Mouse (Mus musculus) heart, postnatal 0 days (tissue): ENCODE data around the gene Ppm1f.

ENCODE experiments used
- CTCF ChIP-seq: IDR thresholded peaks from 2 replicates; pipeline ENCODE4 v1.5.1; 2016; ENCODE audit warnings: antibody characterized with exemption, control low read depth, low read depth
- EP300 ChIP-seq: IDR thresholded peaks from 2 replicates; pipeline ENCODE4 v1.6.1; 2016; ENCODE audit warnings: antibody characterized with exemption, low read depth

- TF ChIP-seq CTCF (peak; percentile 58), EP300 (no peak)
Observed at GRCm38 (mm10) chr16:16854836-16855235, 41.4 kb upstream of the Ppm1f start.
